Mouse (Mus musculus) left cerebral cortex, postnatal 4 days (tissue): ENCODE measurements around the gene Ptpdc1. TPM values are rescaled to one million over a fixed set of nuclear protein-coding genes. Genes with fewer than 3 reads are reported as not detected.

Source experiments
- DNase-seq: peaks from one replicate; pipeline ENCODE4 v3.0.0-alpha.2; 2022
- intact Hi-C: fragments of 180-260 bp; cut with DNase I; formaldehyde crosslinking; loops from one replicate; pipeline ENCODE4 v1.15.1; 2025
- total RNA-seq, 2 experiments: library from RNA; stranded (reverse); gene quantifications; 2 replicates each; pipeline ENCODE4 v1.2.3; 2021

Gene Ptpdc1
- 10 to 100 TPM; 21.9 to 23.2 TPM for total RNA-seq

DNA sequence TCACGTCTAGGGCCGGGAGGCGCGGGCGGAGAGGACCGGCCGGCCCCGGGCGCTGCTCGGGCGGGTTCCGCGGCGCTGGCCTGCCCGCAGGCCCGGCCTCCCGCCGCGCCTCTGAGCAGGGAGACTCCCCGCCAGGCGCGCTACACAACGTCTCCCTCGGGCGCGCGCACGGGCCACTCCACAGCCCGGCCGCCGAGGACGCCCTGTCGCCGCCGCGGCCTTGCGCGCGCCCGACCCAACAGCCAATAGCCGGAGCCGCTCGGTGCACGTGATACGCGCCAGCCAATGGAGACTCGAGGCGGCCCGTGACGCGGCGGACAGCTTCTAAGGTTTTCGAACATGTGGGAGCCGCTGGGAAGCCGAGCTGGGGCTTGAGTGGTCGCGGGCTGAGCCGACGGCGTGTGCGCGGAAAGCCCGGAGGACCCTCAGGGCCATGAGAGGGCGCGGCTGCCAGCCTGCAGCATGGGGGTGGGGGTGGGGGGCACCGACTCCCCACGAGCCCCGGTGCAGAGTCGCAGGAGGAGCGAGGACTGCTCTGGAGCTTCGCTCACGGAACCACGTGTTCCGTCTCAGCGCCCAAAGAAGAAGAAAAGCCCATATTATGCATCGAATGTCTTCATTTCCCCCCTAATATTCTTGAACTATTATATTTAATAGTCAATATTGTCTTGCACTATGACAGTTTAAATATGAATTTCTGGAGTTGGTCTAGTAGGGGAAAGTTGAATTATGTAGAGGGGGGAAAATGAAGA is at the start of gene Ptpdc1:
TSS of gene Ptpdc1 (minus strand) at position 232 of the 752 bp plus-strand sequence.
- peak; percentile 97 for DNase-seq
- intact Hi-C loops, result no loop called here

DNA sequence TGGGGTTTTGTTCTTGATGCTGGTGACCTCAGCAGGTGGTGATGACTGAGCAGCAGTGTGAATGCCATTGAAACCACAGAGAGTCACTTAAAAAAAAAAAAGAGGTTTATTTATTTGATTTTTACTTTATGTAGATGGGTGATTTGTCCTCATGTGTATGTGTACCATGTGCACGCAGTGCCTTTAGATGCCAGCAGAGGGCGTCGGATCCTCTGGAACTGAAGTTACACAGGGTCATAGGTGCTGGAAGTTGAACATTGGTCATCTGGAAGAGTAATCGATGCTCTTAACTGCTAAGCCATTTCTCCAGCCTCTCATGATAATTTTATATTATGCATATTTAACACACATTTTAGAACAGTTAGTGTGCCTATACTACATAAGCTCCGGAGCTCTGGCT is 49.1 kb upstream of the Ptpdc1 start:
- intact Hi-C loops, result loop anchor here (5.0 kb wide), 1 partner anchor 133 kb away; no protein-coding TSS in a partner anchor
- no peak for DNase-seq

DNA sequence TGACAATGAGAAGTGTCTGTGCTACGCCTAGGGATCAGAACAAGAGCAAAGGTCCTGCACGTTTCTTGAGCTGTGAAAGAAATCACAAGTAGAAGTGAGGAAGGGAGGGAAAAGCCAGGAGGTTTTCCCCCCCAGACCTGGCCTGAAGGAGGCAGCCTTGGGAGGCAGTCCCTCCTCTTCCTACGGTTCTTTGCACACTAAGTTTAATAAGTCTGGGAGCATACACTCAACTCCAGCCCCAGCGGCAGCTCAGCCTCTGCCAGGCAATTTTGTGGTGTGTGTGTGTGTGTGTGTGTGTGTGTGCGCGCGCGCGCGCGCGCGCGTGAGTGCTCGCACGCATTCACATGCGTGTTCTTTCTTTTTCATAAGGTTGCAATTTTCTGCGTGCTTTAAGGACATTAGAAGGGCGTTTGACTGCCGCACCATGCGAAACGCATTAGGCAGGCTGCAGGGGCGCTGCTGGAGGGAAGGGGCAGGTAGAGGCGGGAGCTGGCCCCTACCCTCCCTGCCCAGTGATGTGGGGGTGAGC is 46.9 kb upstream of the Ptpdc1 start:
- intact Hi-C loops, result loop anchor here (5.0 kb wide), 1 partner anchor 135 kb away; no protein-coding TSS in a partner anchor
- DNase-seq, result no peak

DNA sequence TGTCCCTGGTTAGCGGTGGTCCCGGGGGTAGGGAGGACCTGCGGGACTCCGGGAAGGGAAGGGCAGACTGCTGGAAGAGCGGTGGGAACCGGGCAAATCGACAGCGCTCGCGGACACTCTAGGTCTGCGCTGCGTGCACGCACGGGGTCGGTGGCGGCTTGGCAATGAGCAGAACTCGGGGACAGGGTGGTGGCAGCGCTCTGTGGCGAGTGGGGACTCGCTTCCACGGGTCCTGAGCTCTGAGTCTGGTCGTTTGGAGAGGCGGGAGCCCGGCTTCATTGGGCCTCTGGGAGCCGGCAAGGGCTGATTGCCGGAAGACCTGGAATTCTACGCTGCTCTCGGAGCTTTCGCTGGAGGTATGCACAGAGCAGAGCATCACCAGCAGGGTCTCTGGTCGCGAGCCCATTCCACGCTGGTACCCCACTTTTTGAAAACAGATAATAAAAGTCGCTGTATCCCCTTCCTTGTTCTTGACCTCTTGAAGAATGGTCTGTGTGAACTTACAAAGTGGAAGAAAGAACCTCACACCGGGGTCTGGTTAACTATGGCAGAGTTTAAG is 43.6 kb upstream of the Ptpdc1 start:
- no peak for DNase-seq
- intact Hi-C loops, result no loop called here

DNA sequence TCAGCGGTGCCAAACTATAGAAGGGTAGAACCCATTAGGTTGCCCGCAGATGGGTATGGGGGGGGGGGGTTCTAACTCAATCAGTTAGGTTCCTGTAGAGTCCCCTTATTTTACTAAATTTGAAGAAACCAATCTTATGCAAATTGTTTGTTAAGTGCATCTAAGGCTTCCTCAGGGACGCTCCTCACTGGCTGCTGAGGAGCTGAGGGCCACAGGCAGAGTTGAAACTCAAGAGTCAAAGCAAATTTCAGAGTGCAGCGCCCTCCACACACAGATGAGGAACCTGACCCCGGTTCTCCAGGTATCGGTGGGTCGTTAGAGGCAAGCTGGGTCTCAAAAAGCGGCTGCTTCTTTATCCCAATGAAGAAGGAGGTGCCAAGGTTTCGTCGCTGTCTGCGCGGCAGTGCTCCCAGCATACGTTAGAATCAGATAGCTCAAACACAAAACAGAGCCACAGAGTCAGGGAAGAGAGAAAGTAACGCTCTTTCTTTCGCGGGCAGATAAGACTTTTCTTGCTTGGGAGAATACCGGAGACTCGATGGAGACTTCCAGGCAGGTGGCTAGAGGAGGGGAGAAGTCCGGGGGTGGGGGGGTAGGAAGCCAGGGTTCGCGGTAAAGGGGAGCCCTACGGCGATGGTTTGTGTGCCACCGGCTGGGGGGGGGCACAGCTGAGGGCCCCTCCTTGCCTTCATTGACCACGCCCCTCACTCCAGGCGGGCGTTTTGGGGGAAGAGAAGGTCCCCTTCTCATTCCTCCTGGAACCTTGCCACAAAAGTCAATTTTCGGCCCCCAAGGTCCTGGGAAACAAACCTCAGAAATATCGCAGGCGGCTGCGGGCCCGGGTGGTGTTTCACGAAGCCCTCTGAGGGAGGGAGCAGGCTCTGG is 42.9 kb upstream of the Ptpdc1 start:
- intact Hi-C loops, result no loop called here
- no peak for DNase-seq

DNA sequence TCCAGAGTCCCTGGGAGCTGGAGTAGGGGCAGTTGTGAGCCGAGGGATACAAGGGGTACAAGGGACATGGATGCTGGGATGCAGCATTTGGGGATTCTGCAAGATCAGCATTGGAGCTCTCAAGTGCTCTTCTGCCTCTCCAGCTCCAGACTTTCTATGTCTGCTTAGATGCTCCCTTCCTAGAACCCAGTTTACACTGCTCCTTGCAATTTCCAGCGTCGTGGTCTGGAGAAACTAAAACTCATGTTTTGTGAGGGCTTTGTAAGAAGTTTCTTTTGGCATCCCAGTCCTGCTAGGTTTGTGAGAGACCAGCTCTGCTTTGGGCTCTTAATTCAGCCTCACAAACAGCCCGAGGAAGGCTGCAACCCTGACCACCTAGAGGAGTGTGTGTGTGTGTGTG is 42.0 kb upstream of the Ptpdc1 start:
- no peak for DNase-seq
- intact Hi-C loops, result no loop called here

DNA sequence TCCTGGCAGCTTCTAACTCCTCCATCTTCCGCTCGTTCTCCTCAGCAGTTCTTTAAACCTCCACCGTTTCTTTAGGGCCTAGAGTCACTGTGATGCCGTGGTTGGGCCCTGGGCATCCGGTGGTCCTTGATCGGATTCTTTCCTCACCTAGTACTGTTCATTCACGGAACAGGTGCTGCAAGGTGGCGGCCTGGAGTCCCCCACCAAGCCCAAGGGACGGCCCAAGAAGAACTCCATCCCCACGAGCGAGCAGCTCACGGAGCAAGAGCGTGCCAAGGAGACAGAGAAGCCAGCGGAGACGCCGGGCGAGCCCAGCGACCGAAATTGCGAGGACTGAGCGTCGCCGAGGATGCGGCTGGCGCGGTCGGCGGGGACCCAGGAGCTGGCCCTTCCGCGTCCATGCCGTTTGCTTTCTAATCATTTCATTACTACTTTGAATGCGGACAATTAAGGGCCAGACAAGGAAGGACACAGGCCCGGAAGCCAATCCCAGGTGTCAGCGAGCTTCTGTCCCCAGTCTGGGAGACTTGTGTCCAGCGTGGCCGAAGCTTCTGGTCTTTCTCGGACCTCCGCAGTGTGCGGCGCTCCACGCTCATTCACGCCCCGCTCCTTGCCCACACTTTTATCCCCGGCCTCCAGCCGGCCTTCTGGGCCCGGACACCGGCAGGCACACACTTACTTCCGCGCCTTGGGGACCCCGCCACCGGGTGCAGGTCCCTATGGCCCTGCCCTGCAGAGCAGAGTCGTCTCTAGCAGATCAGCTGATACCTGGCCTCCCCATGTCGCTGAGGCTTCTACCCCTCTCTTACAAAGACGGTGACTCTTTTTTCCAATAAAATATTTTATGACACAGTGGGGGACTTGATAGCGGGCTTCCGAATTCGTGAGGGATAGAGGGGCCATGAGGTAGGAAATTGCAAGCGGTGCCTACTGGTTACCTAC is 40.5 kb upstream of the Ptpdc1 start:
- intact Hi-C loops, result no loop called here
- no peak for DNase-seq

DNA sequence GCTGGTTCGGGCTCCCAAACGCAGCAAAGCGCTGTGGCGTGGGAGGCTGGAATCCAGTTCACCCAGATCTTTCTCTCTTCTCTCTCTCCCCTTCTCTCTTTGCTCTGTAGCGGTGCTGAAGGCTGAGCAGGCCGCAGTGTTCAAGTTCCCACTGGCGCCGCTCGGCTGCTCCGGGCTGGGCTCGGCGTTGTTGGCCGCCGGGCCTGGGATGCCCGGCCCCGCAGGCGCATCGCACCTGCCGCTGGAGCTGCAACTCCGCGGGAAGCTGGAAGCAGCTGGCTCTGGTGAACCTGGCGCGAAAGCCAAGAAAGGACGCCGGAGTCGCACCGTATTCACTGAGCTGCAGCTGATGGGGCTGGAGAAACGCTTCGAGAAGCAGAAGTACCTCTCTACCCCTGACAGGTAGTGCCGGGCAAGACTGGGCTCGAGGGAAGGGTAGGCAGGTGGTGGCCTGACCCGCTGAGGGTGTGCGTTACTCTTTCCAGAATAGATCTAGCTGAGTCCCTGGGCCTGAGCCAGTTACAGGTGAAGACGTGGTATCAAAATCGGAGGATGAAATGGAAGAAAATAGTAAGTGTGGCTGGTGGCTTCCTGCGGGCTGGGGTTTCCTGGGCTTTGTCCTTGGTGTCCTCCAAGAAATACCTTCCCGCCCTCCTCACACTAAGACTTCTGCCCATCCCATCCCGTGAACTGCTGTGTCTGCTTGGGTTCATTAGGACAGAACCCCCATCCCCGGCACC is 39.6 kb upstream of the Ptpdc1 start:
- intact Hi-C loops, result no loop called here
- no peak for DNase-seq

DNA sequence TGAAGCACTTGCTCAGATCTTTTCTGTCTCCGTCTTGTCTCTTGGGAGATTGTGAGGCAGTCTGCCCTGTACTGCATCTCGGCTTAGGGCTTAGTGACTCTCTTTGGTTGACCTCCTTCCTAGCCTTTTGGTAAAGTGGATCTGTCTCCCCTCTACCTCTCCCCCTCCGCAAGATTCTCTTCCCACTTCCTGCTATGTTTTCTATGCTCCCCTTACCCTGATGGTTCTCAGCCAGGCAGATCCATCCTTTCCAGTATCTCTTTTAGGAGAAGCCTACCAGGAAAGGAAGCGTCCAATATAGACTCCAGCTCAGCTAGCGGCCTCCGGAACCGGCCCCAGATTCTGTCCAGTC is 38.5 kb upstream of the Ptpdc1 start:
- no peak for DNase-seq
- intact Hi-C loops, result no loop called here

DNA sequence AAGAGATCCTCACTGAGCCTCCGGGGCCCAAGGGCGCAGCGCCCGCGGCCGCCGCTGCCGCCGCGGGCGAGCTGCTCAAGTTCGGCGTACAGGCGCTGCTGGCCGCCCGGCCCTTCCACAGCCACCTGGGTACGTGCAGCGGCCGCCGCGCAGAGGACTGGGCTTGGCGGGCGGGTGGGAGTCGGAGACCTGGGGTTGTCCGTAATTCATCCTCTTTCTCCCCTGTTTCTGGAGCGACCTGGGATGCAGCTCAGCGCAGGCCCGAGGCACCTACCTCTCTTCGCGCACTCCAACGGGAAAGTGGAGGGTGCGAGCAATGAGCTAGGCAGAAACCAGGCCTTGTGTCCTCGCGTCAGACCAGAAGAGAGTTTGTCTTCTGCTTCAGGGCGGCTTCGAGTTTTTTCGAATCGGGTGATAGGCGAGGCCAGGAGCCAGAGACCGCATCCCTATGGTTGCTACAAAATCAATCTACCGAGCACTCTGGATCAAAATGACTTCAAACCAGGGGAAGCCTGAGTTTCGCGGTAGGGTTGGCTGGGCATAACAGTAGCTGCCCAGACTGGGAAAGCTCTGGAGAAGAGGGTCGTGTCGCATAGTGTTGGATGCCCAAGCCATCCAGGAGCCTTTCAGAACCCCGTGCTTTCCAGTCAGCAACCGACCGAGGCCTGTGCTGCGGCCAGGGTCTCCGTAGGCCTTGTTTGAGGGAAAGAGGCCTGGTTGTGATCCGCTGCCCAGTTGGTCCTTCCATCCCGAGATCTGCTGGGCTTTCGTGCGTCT is 37.9 kb upstream of the Ptpdc1 start:
- no peak for DNase-seq
- intact Hi-C loops, result no loop called here

DNA sequence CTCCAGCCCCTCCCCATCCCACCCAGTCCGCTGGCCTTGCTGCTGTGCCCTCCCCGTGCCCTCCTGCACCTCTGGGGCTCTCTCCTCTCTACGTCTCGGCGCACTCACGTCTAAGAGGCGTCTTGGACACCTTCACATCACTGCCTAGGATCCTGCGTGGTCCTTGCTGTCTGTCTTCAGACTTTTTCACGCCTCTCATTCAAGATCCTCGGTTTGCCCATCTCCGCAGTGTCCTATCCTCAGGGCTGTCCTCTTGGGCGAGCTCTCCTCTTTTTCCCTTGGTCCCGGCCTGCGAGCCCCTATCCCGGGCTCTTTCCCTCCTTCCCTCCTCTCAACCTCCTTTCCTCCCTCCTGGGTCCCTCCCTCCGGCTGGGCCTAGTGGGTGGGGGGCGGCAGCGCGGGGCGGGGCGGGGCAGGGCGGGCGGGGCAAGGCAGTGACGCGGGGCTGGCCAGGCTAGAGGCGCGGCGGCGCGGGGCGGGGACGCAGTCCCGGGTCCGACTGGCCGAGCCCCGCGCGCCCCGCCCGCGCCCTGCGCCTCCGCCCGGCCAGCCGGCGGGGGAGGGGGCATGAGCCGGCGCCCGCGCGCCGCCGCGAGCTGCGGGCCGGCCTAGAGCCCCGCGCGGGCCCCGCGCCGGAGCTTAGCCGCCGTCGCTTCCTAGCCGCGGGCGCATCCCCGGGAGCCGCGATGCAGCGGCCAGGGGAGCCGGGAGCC is 37.1 kb upstream of the Ptpdc1 start, which contains the start of gene Barx1:
TSS of gene Barx1 (plus strand) at position 568 of the 713 bp plus-strand sequence.
- intact Hi-C loops, result no loop called here
- DNase-seq, result no peak

DNA sequence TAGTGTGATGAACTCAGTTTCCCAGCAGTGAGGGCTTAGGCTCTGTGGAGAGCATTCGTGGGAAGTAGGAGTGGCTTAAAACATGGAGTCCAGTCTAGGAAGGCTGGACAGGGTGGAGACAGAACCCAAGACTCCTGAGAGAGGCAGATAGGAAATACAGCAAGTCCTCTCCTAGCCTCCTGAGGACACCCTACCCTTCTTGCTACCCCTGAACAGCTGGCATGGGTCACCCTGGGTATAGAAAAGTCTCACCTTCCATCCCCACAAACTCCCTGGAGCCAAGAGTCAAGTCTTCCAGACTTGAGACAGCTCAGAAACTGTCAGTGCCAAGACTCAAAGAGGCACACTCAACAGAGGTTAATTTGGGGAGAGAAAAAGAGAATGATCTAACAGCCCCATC is 36.1 kb upstream of the Ptpdc1 start:
- no peak for DNase-seq
- intact Hi-C loops, result no loop called here

DNA sequence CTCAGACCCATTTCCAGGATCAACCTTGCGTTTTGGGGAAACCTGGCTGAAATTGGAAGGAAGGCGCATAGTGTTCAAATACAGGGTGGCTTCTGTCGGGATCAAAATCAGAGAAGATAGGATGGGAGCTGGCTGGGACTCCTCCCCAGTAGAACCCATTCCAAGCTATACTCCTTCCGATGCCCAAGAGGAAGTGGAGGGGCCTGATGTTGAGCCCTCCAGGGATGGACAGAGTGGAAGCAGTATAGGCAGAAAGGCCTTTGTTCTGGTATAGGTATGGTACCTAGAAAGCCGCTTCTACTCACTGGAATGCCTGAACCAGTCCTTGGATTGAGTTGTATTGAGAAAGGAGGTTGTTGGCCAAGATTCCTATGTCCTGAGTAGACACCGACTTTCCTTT is 35.3 kb upstream of the Ptpdc1 start:
- no peak for DNase-seq
- intact Hi-C loops, result no loop called here

DNA sequence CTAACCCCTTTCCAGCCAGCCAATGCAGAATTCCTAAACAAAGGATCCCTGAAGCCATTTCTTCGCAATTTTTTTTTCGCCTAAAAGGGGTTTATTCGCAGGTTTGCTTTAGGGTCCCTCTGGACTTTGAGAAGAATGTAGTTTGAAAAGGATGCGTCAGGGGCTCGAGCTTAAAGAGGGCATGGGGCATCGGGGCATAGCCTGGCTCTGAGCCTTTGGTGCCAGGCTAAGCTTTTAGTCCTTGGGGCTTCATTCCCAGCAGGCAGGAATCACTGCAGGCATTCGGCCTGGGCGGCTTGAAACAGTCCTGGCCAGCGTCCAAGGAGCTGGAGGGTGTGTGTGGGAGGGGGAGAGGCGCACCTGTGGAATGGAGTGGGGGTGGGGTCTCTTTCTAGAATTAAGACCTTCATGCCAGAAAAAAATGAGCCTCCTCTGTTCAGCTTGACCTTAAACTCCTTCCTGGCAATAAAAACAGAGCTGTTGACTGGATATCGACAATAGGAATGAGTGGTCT is 34.8 kb upstream of the Ptpdc1 start:
- intact Hi-C loops, result no loop called here
- DNase-seq, result no peak

DNA sequence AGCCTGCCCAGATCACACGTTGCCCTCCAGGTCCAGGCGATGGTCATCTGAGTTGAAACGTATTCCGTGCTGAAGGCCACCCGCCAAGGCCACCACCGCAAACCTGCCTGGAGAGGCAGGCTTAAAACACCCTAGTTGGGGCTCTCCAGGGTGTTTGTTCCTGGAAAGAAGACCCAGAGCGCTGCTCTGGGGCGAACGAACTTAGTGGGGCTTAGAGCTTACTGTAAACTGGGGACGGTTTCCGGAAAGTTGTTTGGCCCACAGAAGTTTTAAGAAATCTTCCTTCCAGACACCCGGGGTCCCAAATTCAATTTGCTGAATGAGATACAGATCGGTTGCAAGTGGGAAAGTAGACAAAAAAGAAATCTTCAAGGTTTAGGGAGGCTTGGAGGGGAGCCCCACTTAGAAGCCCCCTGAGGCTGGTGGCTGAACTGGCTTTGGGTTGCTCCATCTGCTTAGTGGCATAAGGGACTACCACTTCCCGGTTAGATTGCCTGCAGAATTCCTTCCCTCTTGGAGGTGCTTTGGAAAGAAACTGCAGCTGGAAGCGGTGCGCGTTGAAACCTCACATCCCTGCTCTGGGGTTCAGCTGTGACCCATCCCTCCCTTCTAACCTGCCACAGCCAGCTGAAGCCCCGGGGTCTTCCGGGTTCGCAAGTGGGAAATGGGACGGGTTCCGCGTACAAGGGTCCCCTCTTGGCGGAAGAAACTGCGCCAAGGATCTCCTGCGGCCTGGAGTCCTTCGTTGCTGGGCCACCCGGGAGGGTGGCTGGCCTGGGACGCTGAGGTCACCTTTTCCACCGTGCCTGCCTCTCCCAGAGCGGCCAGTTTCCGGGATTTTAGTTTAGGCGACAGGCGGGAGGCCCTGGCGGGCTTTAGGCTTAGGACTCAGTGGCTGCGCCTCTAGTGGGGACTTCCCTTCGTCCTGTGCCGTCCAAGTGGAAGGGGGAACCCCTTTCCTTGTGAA is 34.1 kb upstream of the Ptpdc1 start:
- intact Hi-C loops, result loop anchor here (5.0 to 10.0 kb wide), 3 partner anchors 138 to 515 kb away; partner anchors contain the start of gene Phf2

DNA sequence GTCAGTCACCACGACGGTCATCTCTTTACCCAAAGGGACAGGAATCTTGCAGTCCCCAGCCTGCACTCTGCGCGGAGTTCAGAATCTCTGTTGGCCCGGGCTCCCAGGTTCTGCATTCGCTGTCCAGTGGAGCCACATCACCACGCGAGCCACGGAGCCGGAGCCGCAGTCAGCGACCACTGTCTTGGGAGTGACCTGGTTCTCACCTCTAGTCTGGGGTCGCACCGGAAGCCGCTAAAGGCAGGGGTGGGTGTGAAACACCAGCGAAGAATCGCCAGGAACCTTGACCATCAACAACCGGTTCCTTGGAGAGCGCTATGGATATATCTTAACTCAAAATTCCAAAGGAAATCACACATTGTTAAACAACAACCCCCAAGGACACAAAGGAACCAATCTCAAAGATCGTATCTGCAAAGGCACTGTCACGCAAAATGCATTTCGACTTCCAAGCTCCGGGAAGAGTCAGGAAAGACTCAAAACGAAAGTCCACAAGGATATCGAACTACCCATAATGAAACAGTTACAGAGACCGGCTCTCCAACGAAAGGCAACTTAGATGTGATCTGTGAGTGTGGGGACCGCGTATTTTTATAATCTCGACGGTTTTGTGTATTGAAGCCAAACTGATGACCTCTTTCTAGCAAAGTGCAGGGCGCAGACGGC is 33.3 kb upstream of the Ptpdc1 start:
- DNase-seq, result no peak
- intact Hi-C loops, result loop anchor here (5.0 to 10.0 kb wide), 3 partner anchors 139 to 516 kb away; partner anchors contain the start of gene Phf2

More for the DNA sequence above, 34.1 kb upstream of the Ptpdc1 start:
- DNase-seq, result no peak
